Mouse (Mus musculus): ENCODE results near the gene Ugt1a9.

DNA sequence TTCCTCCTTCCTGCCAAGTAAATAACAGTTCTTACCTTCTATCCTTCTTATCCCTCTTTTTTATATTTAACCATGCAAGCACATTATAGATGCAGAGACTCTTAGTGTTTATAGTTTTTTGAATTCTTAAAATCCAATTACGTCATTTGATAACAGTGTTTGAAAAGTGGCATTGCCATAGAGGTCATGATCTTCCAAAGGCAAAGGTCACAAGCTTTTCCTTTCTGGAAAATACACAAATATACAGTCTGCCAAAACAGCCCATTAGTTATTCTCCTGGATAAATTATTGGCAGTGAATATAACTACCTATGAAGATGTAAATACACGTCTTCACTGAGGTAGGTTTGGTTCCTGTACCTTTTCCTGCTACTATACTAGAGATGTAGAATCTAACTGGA lies 3.9 kb downstream of the Ugt1a9 start:
- TF ChIP-seq CTCF (IDR thresholded peaks at IDR 0.05; ENCODE audit: low read depth, low read length) (no peak), POLR2A (IDR thresholded peaks at IDR 0.05; ENCODE audit: borderline replicate concordance, low read depth, low read length) (no peak)
